Mouse (Mus musculus) midbrain, embryonic 12.5 days (tissue): ENCODE data around the gene Foxd4. TPM values are rescaled to one million over a fixed set of nuclear protein-coding genes. Genes with fewer than 3 reads are reported as not detected.

Experiments used
- ATAC-seq: fragments of 200-750 bp; cut with Nextera tagmentation; 2 replicates; pipeline ENCODE4 v1.8.0; 2017; ENCODE audit warnings: low read depth, moderate TSS enrichment, moderate library complexity; ENCODE audit not compliant: low FRiP score
- H3K27ac ChIP-seq: fragments of 300-500 bp; sonication (generic); replicated peaks from 2 replicates; pipeline ENCODE4 v1.5.1; 2016; ENCODE audit warnings: mild to moderate bottlenecking
- H3K27me3 ChIP-seq: fragments of 300-500 bp; sonication (generic); 2 replicates; pipeline ENCODE4 v1.6.1; 2016; ENCODE audit warnings: mild to moderate bottlenecking
- H3K36me3 ChIP-seq: fragments of 300-500 bp; sonication (generic); 2 replicates; pipeline ENCODE4 v1.6.1; 2016
- H3K4me1 ChIP-seq: fragments of 300-500 bp; sonication (generic); 2 replicates; pipeline ENCODE4 v1.6.1; 2016
- H3K4me2 ChIP-seq: fragments of 300-500 bp; sonication (generic); replicated peaks from 2 replicates; pipeline ENCODE4 v1.6.1; 2016; ENCODE audit warnings: mild to moderate bottlenecking, moderate library complexity
- H3K4me3 ChIP-seq: fragments of 300-500 bp; sonication (generic); 2 replicates; pipeline ENCODE4 v1.5.1; 2016; ENCODE audit warnings: mild to moderate bottlenecking
- H3K9ac ChIP-seq: fragments of 300-500 bp; sonication (generic); replicated peaks from 2 replicates; pipeline ENCODE4 v1.6.1; 2016; ENCODE audit warnings: mild to moderate bottlenecking, moderate library complexity
- H3K9me3 ChIP-seq: fragments of 300-500 bp; sonication (generic); 2 replicates; pipeline ENCODE4 v1.6.1; 2016; ENCODE audit warnings: mild to moderate bottlenecking
- WGBS: fragments of 180-500 bp; shearing (Covaris S2); methylation state at CpG from one replicate; pipeline ENCODE4 v1.1.7; 2016; 5-methylcytosine and 5-hydroxymethylcytosine counted together
- microRNA-seq: library from miRNA; unstranded; fragments of <30 nt; microRNA quantifications from one replicate; pipeline ENCODE4, GENCODE M21; 2017
- polyA plus RNA-seq: library from polyadenylated mRNA; unstranded; fragments of >200 nt; fragmentation: Nextera tagmentation; extraction: Ambion mirVana; gene quantifications from 2 replicates; pipeline ENCODE4 v1.2.1, GENCODE M21; 2016

Gene Foxd4
- polyA plus RNA-seq, 1 experiment from 2014 or later: 0.09 TPM

GRCm38 (mm10) chr19:24865436-24865835, 35.6 kb downstream of the Foxd4 start:
- peaks cover 7% of the 10 kb centered on the region for H3K4me1 ChIP-seq
- 86% methylated on average over 9 of the region's 9 CpGs for WGBS

GRCm38 (mm10) chr19:24861612-24862451, 39.2 kb downstream of the Foxd4 start, which contains the start of gene Pgm5:
TSS of gene Pgm5 (minus strand) at chr19:24861855.
- peak within 1 kb of the TSS; percentile 44 for H3K4me3 ChIP-seq
- no peak within 1 kb of the TSS for H3K27ac ChIP-seq
- no peaks in the 10 kb centered on the region for H3K36me3 ChIP-seq
- no peaks in the 10 kb centered on the region for H3K9me3 ChIP-seq
- WGBS: 1% methylated on average over 38 of the region's 39 CpGs
- peak within 1 kb of the TSS; percentile 52 for H3K9ac ChIP-seq
- ATAC-seq: 0 out of 2 replicates have a peak, but pooled peaks have one; percentile 44
- peak within 1 kb of the TSS; percentile 66 for H3K4me2 ChIP-seq
- H3K27me3 ChIP-seq: peaks cover 43% of the 10 kb centered on the region
- H3K4me1 ChIP-seq: peaks cover 7% of the 10 kb centered on the region

More at GRCm38 (mm10) chr19:24865436-24865835, 35.6 kb downstream of the Foxd4 start:
- Histone ChIP-seq H3K4me3 (no peak overlapping the region), H3K9me3 (no peaks in the 10 kb centered on the region), H3K9ac (no peak overlapping the region), H3K27me3 (peaks cover 51% of the 10 kb centered on the region), H3K4me2 (no peak overlapping the region), H3K27ac (no peak overlapping the region), H3K36me3 (no peaks in the 10 kb centered on the region)
- no peak for ATAC-seq

DNA sequence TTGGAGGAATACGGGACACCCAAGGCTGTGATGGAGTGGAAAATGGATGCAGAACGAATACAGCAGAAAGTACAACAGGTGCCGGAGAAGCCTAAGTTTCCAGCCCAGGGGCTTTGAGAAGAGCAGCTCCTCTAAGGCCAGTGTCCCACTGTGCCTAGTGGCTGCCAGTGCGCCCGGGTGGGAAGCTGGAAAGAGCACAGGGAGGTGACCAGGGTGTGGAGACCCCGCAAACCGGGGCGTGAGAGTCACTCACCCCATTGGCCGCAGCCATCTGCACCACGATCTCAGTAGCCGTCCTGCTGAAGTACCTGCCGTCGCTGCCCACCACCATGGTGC, 39.8 kb downstream of the Foxd4 start:
- H3K4me2 ChIP-seq: peak overlapping the region; percentile 66
- H3K27ac ChIP-seq: no peak overlapping the region
- H3K27me3 ChIP-seq: peaks cover 43% of the 10 kb centered on the region
- no peaks in the 10 kb centered on the region for H3K36me3 ChIP-seq
- WGBS: 17% methylated on average over 13 of the region's 13 CpGs
- H3K9ac ChIP-seq: peak overlapping the region; percentile 52
- no peaks in the 10 kb centered on the region for H3K9me3 ChIP-seq
- H3K4me1 ChIP-seq: peaks cover 7% of the 10 kb centered on the region
- H3K4me3 ChIP-seq: peak overlapping the region; percentile 44
- 0 out of 2 replicates have a peak, but pooled peaks have one; percentile 4 for ATAC-seq

- no peaks in the 10 kb centered on the region for H3K9me3 ChIP-seq
- 80% methylated on average over 21 of the region's 21 CpGs for WGBS
- 0 out of 2 replicates have a peak, but pooled peaks cover 7% of the 10 kb centered on the region for H3K4me1 ChIP-seq
- H3K9ac ChIP-seq: no peak overlapping the region
- no peak overlapping the region for H3K27ac ChIP-seq
- H3K4me3 ChIP-seq: no peak overlapping the region
- H3K27me3 ChIP-seq: 0 out of 2 replicates have a peak, but pooled peaks cover 4% of the 10 kb centered on the region
- no peak for ATAC-seq
- no peak overlapping the region for H3K4me2 ChIP-seq
- H3K36me3 ChIP-seq: no peaks in the 10 kb centered on the region
These were observed 49.3 kb downstream of the Foxd4 start for GRCm38 (mm10) chr19:24851456-24852315.

Small RNA genes within 50 kb of the gene (microRNA-seq; reads per million reads assigned to microRNA genes)
- not detected for gene Mir3084-1

Other genes starting within 250 kb of the Foxd4 start
- 0.70 and 0.93 TPM in 2 replicates for gene Tmem252, start 227.2 kb downstream of the Foxd4 start, polyA plus RNA-seq
- 0.64 and 0.93 TPM in 2 replicates for gene Pgm5, start 39.3 kb downstream of the Foxd4 start, polyA plus RNA-seq
- 203 and 209 TPM in 2 replicates for gene Gm10053, start 25.5 kb downstream of the Foxd4 start, polyA plus RNA-seq
- 20.0 and 22.8 TPM in 2 replicates for gene Cbwd1, start 60.4 kb upstream of the Foxd4 start, polyA plus RNA-seq
- gene Dock8, start 98.3 kb upstream of the Foxd4 start, polyA plus RNA-seq: 0.73 and 1.3 TPM in 2 replicates